ENCODE assay signal across 18 mouse cellular contexts in genomic region chr4:155152476-155152875, GRCm38 (mm10).
DNase-seq lines count a peak whose midpoint lies in the region; ATAC-seq lines count a peak whose summit lies in the region.
"Had no signal": no experiment of that assay in that cellular context is flagged by ENCODE, and none has a peak within 500 bp of the region (broad histone marks: within the 10 kb centered on the region; RNA-seq: fewer than 3 reads in every experiment).

No protein-coding gene starts in this region.

- H3K4me2 ChIP-seq in embryonic facial prominence, embryonic 13.5 days = no peak overlapping the region
- H3K4me2 ChIP-seq in kidney, embryonic 15.5 days = no peak overlapping the region
- H3K4me2 ChIP-seq: midbrain, embryonic 15.5 days had no signal

- peak overlapping the region; percentile 92; the same call in 1 of the 2 replicates for H3K27ac ChIP-seq in embryonic facial prominence, embryonic 13.5 days
- H3K27ac ChIP-seq in embryonic facial prominence, embryonic 10.5 days (replicated peaks) = no peak overlapping the region
- 0 out of 2 replicates have a peak overlapping the region, but pooled peaks have one; percentile 19 for H3K27ac ChIP-seq in kidney, embryonic 15.5 days
- H3K27ac ChIP-seq: liver, embryonic 14.5 days; macrophage; midbrain, embryonic 15.5 days had no signal

- H3K9me3 ChIP-seq in embryonic facial prominence, embryonic 13.5 days = no peaks in the 10 kb centered on the region
- no peaks in the 10 kb centered on the region for H3K9me3 ChIP-seq in embryonic facial prominence, embryonic 10.5 days
- no peaks in the 10 kb centered on the region for H3K9me3 ChIP-seq in kidney, embryonic 15.5 days (replicated peaks)
- H3K9me3 ChIP-seq: midbrain, embryonic 15.5 days had no signal

- peaks cover 54% of the 10 kb centered on the region for H3K4me1 ChIP-seq in embryonic facial prominence, embryonic 13.5 days
- H3K4me1 ChIP-seq in embryonic facial prominence, embryonic 10.5 days = peaks cover 59% of the 10 kb centered on the region
- peaks cover 46% of the 10 kb centered on the region for H3K4me1 ChIP-seq in kidney, embryonic 15.5 days

- H3K27me3 ChIP-seq in embryonic facial prominence, embryonic 13.5 days = no peaks in the 10 kb centered on the region
- H3K27me3 ChIP-seq in embryonic facial prominence, embryonic 10.5 days (replicated peaks; ENCODE audit: low read depth, poor library complexity, severe bottlenecking) = peaks cover 33% of the 10 kb centered on the region
- no peaks in the 10 kb centered on the region for H3K27me3 ChIP-seq in kidney, embryonic 15.5 days

- no peak for ATAC-seq in embryonic facial prominence, embryonic 13.5 days (ENCODE audit: insufficient number of reproducible peaks, insufficient read depth, low FRiP score, low TSS enrichment, low read depth)
- no peak for ATAC-seq in kidney, embryonic 15.5 days (replicated peaks; ENCODE audit: low FRiP score)
- ATAC-seq: forebrain, embryonic 14.5 days; inflammation-experienced regulatory T-cells, adult 6 months; midbrain, embryonic 15.5 days had no signal

- DNase-seq in embryonic facial prominence, embryonic 10.5 days (ENCODE audit: low spot score) = no peak
- DNase-seq in kidney, postnatal 36 days = no peak
- DNase-seq in cerebellum, adult 11 months = peak; percentile 96
- DNase-seq in cerebellum, postnatal 25 days = peak; percentile 95 to 96
- no peak for DNase-seq in embryo, embryonic 10.5 days (ENCODE audit: low spot score)
- no peak for DNase-seq in ovary, adult 18-20 months (ENCODE audit: low spot score)
- DNase-seq: adrenal gland, postnatal 10 days; embryo, embryonic 11 days; kidney, postnatal 10 days; right cerebral cortex, postnatal 4 days; thymus, adult 18-20 months had no signal

- H3K4me3 ChIP-seq in embryonic facial prominence, embryonic 13.5 days = no peak overlapping the region
- no peak overlapping the region for H3K4me3 ChIP-seq in embryonic facial prominence, embryonic 10.5 days
- H3K4me3 ChIP-seq in kidney, embryonic 15.5 days (replicated peaks) = no peak overlapping the region
- H3K4me3 ChIP-seq: midbrain, embryonic 15.5 days had no signal

- WGBS in embryonic facial prominence, embryonic 13.5 days = 95% methylated on average over 6 of the region's 6 CpGs
- 97% methylated on average over 6 of the region's 6 CpGs for WGBS in embryonic facial prominence, embryonic 10.5 days
- 94% methylated on average over 6 of the region's 6 CpGs for WGBS in kidney, embryonic 15.5 days

- H3K36me3 ChIP-seq in embryonic facial prominence, embryonic 13.5 days = peaks cover 45% of the 10 kb centered on the region
- peaks cover 50% of the 10 kb centered on the region for H3K36me3 ChIP-seq in embryonic facial prominence, embryonic 10.5 days (replicated peaks)
- H3K36me3 ChIP-seq in kidney, embryonic 15.5 days = peaks cover 43% of the 10 kb centered on the region

- H3K9ac ChIP-seq in embryonic facial prominence, embryonic 13.5 days = no peak overlapping the region
- H3K9ac ChIP-seq in kidney, embryonic 15.5 days = no peak overlapping the region
- H3K9ac ChIP-seq: liver, embryonic 14.5 days; midbrain, embryonic 15.5 days had no signal

Comparison
In these comparisons a context has a peak if more than half of its experiments do, and no peak if none do; other contexts are left out.
1. DNase-seq: peak in cerebellum, adult 11 months (single experiment) and cerebellum, postnatal 25 days (2 of 2); none in embryonic facial prominence, embryonic 10.5 days (single experiment), kidney, postnatal 36 days (0 of 2), embryo, embryonic 10.5 days (single experiment) and ovary, adult 18-20 months (single experiment).